Mouse (Mus musculus): Measurements from ENCODE around the gene Lsr. TPM values are rescaled to one million over a fixed set of nuclear protein-coding genes. Genes with fewer than 3 reads are reported as not detected.
A peak's percentile ranks its signal among the peaks of the same experiment; 100 is the strongest.
"Not testable (repeated sequence)": the region's sequence is repeated elsewhere in the genome, so short reads cannot be mapped to it uniquely, and the experiment has no call there.

Gene Lsr
- polyA plus RNA-seq, 1 experiment from 2014 or later: 99.6 TPM

- no peak overlapping the region for H3K27ac ChIP-seq (ENCODE audit: low read length)
- H3K27me3 ChIP-seq (ENCODE audit: control insufficient read depth, insufficient read depth, low read length): no peaks in the 10 kb centered on the region
- H3K4me2 ChIP-seq (ENCODE audit: low read depth, low read length): no peak overlapping the region
- H3K9me3 ChIP-seq (replicated peaks; ENCODE audit: control insufficient read depth, low read length): no peaks in the 10 kb centered on the region
- H3K36me3 ChIP-seq (ENCODE audit: control insufficient read depth, insufficient read depth, low read length): no peaks in the 10 kb centered on the region
- no peaks in the 10 kb centered on the region for H3K4me1 ChIP-seq (ENCODE audit: control insufficient read depth, insufficient read depth, low read length)
- ATAC-seq (ENCODE audit: insufficient read depth, low FRiP score): no peak
- no peak overlapping the region for H3K4me3 ChIP-seq (replicated peaks; ENCODE audit: low read length)
- WGBS: 43% methylated on average over 3 of the region's 3 CpGs
- no peak overlapping the region for H3K9ac ChIP-seq (ENCODE audit: low read length)
Measured at GRCm38 (mm10) chr7:30924071-30924470, 49.2 kb downstream of the Lsr start.

- not testable (repeated sequence) for H3K4me1 ChIP-seq (ENCODE audit: control insufficient read depth, insufficient read depth, low read length); H3K9ac ChIP-seq (ENCODE audit: low read length); H3K4me3 ChIP-seq (replicated peaks; ENCODE audit: low read length); H3K4me2 ChIP-seq (ENCODE audit: low read depth, low read length); H3K27me3 ChIP-seq (ENCODE audit: control insufficient read depth, insufficient read depth, low read length); ATAC-seq (ENCODE audit: insufficient read depth, low FRiP score); H3K36me3 ChIP-seq (ENCODE audit: control insufficient read depth, insufficient read depth, low read length); H3K27ac ChIP-seq (ENCODE audit: low read length); H3K9me3 ChIP-seq (replicated peaks; ENCODE audit: control insufficient read depth, low read length)
- WGBS: 44% methylated on average over 3 of the region's 3 CpGs
Measured at GRCm38 (mm10) chr7:30922490-30922889, 50.8 kb downstream of the Lsr start.

- H3K36me3 ChIP-seq (ENCODE audit: control insufficient read depth, insufficient read depth, low read length): no peaks in the 10 kb centered on the region
- H3K4me1 ChIP-seq (ENCODE audit: control insufficient read depth, insufficient read depth, low read length): no peaks in the 10 kb centered on the region
- H3K27ac ChIP-seq (ENCODE audit: low read length): no peak overlapping the region
- H3K9me3 ChIP-seq (replicated peaks; ENCODE audit: control insufficient read depth, low read length): no peaks in the 10 kb centered on the region
- WGBS: 54% methylated on average over 3 of the region's 3 CpGs
- H3K9ac ChIP-seq (ENCODE audit: low read length): no peak overlapping the region
- no peak overlapping the region for H3K4me2 ChIP-seq (ENCODE audit: low read depth, low read length)
- H3K27me3 ChIP-seq (ENCODE audit: control insufficient read depth, insufficient read depth, low read length): no peaks in the 10 kb centered on the region
- H3K4me3 ChIP-seq (replicated peaks; ENCODE audit: low read length): no peak overlapping the region
- ATAC-seq (ENCODE audit: insufficient read depth, low FRiP score): no peak
Measured at GRCm38 (mm10) chr7:30920217-30920616, 53.0 kb downstream of the Lsr start.

- H3K36me3 ChIP-seq (ENCODE audit: control insufficient read depth, insufficient read depth, low read length): no peaks in the 10 kb centered on the region
Measured at GRCm38 (mm10) chr7:30917219-30917618, 56.0 kb downstream of the Lsr start.

GRCm38 (mm10) chr7:30916713-30917112 lies 56.6 kb downstream of the Lsr start:
- ATAC-seq (ENCODE audit: insufficient read depth, low FRiP score): 0 out of 2 replicates have a peak, but pooled peaks have one; percentile 38
- Histone ChIP-seq H3K4me1 (ENCODE audit: control insufficient read depth, insufficient read depth, low read length) (no peaks in the 10 kb centered on the region), H3K27me3 (ENCODE audit: control insufficient read depth, insufficient read depth, low read length) (no peaks in the 10 kb centered on the region), H3K9ac (ENCODE audit: low read length) (no peak overlapping the region), H3K27ac (ENCODE audit: low read length) (no peak overlapping the region), H3K4me2 (ENCODE audit: low read depth, low read length) (no peak overlapping the region), H3K4me3 (replicated peaks; ENCODE audit: low read length) (no peak overlapping the region), H3K36me3 (ENCODE audit: control insufficient read depth, insufficient read depth, low read length) (no peaks in the 10 kb centered on the region), H3K9me3 (replicated peaks; ENCODE audit: control insufficient read depth, low read length) (no peaks in the 10 kb centered on the region)
- 23% methylated on average over 6 of the region's 6 CpGs for WGBS

More at GRCm38 (mm10) chr7:30917219-30917618, 56.0 kb downstream of the Lsr start:
- Histone ChIP-seq H3K4me2 (ENCODE audit: low read depth, low read length) (no peak overlapping the region), H3K4me3 (replicated peaks; ENCODE audit: low read length) (no peak overlapping the region), H3K27ac (ENCODE audit: low read length) (no peak overlapping the region), H3K9me3 (replicated peaks; ENCODE audit: control insufficient read depth, low read length) (no peaks in the 10 kb centered on the region), H3K9ac (ENCODE audit: low read length) (no peak overlapping the region), H3K4me1 (ENCODE audit: control insufficient read depth, insufficient read depth, low read length) (no peaks in the 10 kb centered on the region), H3K27me3 (ENCODE audit: control insufficient read depth, insufficient read depth, low read length) (no peaks in the 10 kb centered on the region)
- WGBS: 48% methylated on average over 4 of the region's 4 CpGs
- ATAC-seq (ENCODE audit: insufficient read depth, low FRiP score): no peak

- no peak within 1 kb of the TSS for H3K4me3 ChIP-seq (replicated peaks; ENCODE audit: low read length)
- no peaks in the 10 kb centered on the region for H3K9me3 ChIP-seq (replicated peaks; ENCODE audit: control insufficient read depth, low read length)
- H3K4me2 ChIP-seq (ENCODE audit: low read depth, low read length): no peak within 1 kb of the TSS
- H3K9ac ChIP-seq (ENCODE audit: low read length): no peak within 1 kb of the TSS
- no peaks in the 10 kb centered on the region for H3K4me1 ChIP-seq (ENCODE audit: control insufficient read depth, insufficient read depth, low read length)
- H3K27ac ChIP-seq (ENCODE audit: low read length): no peak within 1 kb of the TSS
- no peaks in the 10 kb centered on the region for H3K27me3 ChIP-seq (ENCODE audit: control insufficient read depth, insufficient read depth, low read length)
- H3K36me3 ChIP-seq (ENCODE audit: control insufficient read depth, insufficient read depth, low read length): no peaks in the 10 kb centered on the region
- WGBS: 56% methylated on average over 8 of the region's 8 CpGs
- ATAC-seq (ENCODE audit: insufficient read depth, low FRiP score): no peak
Measured at GRCm38 (mm10) chr7:30914732-30915131, 58.5 kb downstream of the Lsr start, which contains the start of gene Mag. Mag (minus strand) TSS chr7:30914873.

- no peaks in the 10 kb centered on the region for H3K27me3 ChIP-seq (ENCODE audit: control insufficient read depth, insufficient read depth, low read length)
- no peak for ATAC-seq (ENCODE audit: insufficient read depth, low FRiP score)
- H3K27ac ChIP-seq (ENCODE audit: low read length): no peak overlapping the region
- no peak overlapping the region for H3K4me2 ChIP-seq (ENCODE audit: low read depth, low read length)
- no peak overlapping the region for H3K4me3 ChIP-seq (replicated peaks; ENCODE audit: low read length)
- H3K9me3 ChIP-seq (replicated peaks; ENCODE audit: control insufficient read depth, low read length): no peaks in the 10 kb centered on the region
- H3K4me1 ChIP-seq (ENCODE audit: control insufficient read depth, insufficient read depth, low read length): no peaks in the 10 kb centered on the region; the same call in 1 of the 2 replicates
- 63% methylated on average over 6 of the region's 6 CpGs for WGBS
- no peaks in the 10 kb centered on the region for H3K36me3 ChIP-seq (ENCODE audit: control insufficient read depth, insufficient read depth, low read length)
- H3K9ac ChIP-seq (ENCODE audit: low read length): no peak overlapping the region
Measured at GRCm38 (mm10) chr7:30909773-30910172, 63.5 kb downstream of the Lsr start.

- WGBS: 20% methylated on average over 17 of the region's 17 CpGs
- Histone ChIP-seq H3K9ac (ENCODE audit: low read length) (peak overlapping the region; percentile 36; the same call in 1 of the 2 replicates), H3K27ac (ENCODE audit: low read length) (no peak overlapping the region), H3K4me1 (ENCODE audit: control insufficient read depth, insufficient read depth, low read length) (no peaks in the 10 kb centered on the region; the same call in 1 of the 2 replicates), H3K4me2 (ENCODE audit: low read depth, low read length) (peak overlapping the region; percentile 54), H3K27me3 (ENCODE audit: control insufficient read depth, insufficient read depth, low read length) (no peaks in the 10 kb centered on the region), H3K9me3 (replicated peaks; ENCODE audit: control insufficient read depth, low read length) (no peaks in the 10 kb centered on the region), H3K36me3 (ENCODE audit: control insufficient read depth, insufficient read depth, low read length) (no peaks in the 10 kb centered on the region), H3K4me3 (replicated peaks; ENCODE audit: low read length) (peak overlapping the region; percentile 27)
- peak; percentile 12; the same call in 1 of the 2 replicates for ATAC-seq (ENCODE audit: insufficient read depth, low FRiP score)
Measured at GRCm38 (mm10) chr7:30908992-30909431, 64.3 kb downstream of the Lsr start.

GRCm38 (mm10) chr7:30908277-30908991 lies 64.8 kb downstream of the Lsr start:
- H3K9ac ChIP-seq (ENCODE audit: low read length): peak overlapping the region; percentile 36; the same call in 1 of the 2 replicates
- H3K27me3 ChIP-seq (ENCODE audit: control insufficient read depth, insufficient read depth, low read length): no peaks in the 10 kb centered on the region
- H3K4me1 ChIP-seq (ENCODE audit: control insufficient read depth, insufficient read depth, low read length): no peaks in the 10 kb centered on the region; the same call in 1 of the 2 replicates
- H3K4me3 ChIP-seq (replicated peaks; ENCODE audit: low read length): peak overlapping the region; percentile 27
- H3K36me3 ChIP-seq (ENCODE audit: control insufficient read depth, insufficient read depth, low read length): no peaks in the 10 kb centered on the region
- H3K27ac ChIP-seq (ENCODE audit: low read length): no peak overlapping the region
- 4% methylated on average over 26 of the region's 26 CpGs for WGBS
- peak; percentile 65; the same call in 1 of the 2 replicates for ATAC-seq (ENCODE audit: insufficient read depth, low FRiP score)
- H3K4me2 ChIP-seq (ENCODE audit: low read depth, low read length): peak overlapping the region; percentile 54
- no peaks in the 10 kb centered on the region for H3K9me3 ChIP-seq (replicated peaks; ENCODE audit: control insufficient read depth, low read length)
